Mouse (Mus musculus) hindbrain, postnatal 0 days (tissue): ENCODE measurements at regions not wholly inside any gene's neighbourhood (a gene's known extent, or its start where the extent isn't known, plus 50 kb on each side); places are given as distances from the start of the nearest gene placed in this dataset.

Experiments
- ATAC-seq: fragments of 200-750 bp; cut with Nextera tagmentation; 2 replicates; pipeline ENCODE4 v1.8.0; 2017; ENCODE audit warnings: mild to moderate bottlenecking, moderate TSS enrichment, moderate library complexity
- DNase-seq: peaks from one replicate; pipeline ENCODE4 v3.0.0-alpha.2; 2015; ENCODE audit warnings: low spot score
- H3K27ac ChIP-seq: fragments of 300-500 bp; sonication (generic); 2 replicates; pipeline ENCODE4 v1.5.1; 2014; ENCODE audit warnings: mild to moderate bottlenecking
- H3K27me3 ChIP-seq: fragments of 300-500 bp; sonication (generic); 2 replicates; pipeline ENCODE4 v1.6.1; 2014; ENCODE audit warnings: low read length, mixed read lengths; ENCODE audit not compliant: insufficient read depth
- H3K36me3 ChIP-seq: fragments of 300-500 bp; sonication (generic); 2 replicates; pipeline ENCODE4 v1.6.1; 2014; ENCODE audit warnings: low read length, mixed read lengths; ENCODE audit not compliant: insufficient read depth
- H3K4me1 ChIP-seq: fragments of 300-500 bp; sonication (generic); 2 replicates; pipeline ENCODE4 v1.6.1; 2014; ENCODE audit warnings: antibody characterized with exemption, low read length, mixed read lengths; ENCODE audit not compliant: insufficient read depth
- H3K4me2 ChIP-seq: fragments of 300-500 bp; sonication (generic); 2 replicates; pipeline ENCODE4 v1.6.1; 2014; ENCODE audit warnings: low read depth, mild to moderate bottlenecking, low read length, moderate library complexity, mixed read lengths
- H3K4me3 ChIP-seq: fragments of 300-500 bp; sonication (generic); 2 replicates; pipeline ENCODE4 v1.5.1; 2014; ENCODE audit warnings: low read length
- H3K9ac ChIP-seq: fragments of 300-500 bp; sonication (generic); replicated peaks from 2 replicates; pipeline ENCODE4 v1.6.1; 2014; ENCODE audit warnings: mild to moderate bottlenecking, low read length, moderate library complexity, mixed read lengths
- H3K9me3 ChIP-seq: fragments of 300-500 bp; sonication (generic); 2 replicates; pipeline ENCODE4 v1.6.1; 2016; ENCODE audit warnings: low read length, mixed read lengths
- CTCF ChIP-seq: IDR thresholded peaks from 2 replicates; pipeline ENCODE4 v1.5.1; 2016; ENCODE audit warnings: antibody characterized with exemption, control low read depth, low read depth
- WGBS: fragments of 180-500 bp; shearing (Covaris S2); extraction: QIAGEN DNeasy Blood & Tissue Kit; methylation state at CpG from one replicate; pipeline ENCODE4 v1.1.7; 2014; 5-methylcytosine and 5-hydroxymethylcytosine counted together

DNA sequence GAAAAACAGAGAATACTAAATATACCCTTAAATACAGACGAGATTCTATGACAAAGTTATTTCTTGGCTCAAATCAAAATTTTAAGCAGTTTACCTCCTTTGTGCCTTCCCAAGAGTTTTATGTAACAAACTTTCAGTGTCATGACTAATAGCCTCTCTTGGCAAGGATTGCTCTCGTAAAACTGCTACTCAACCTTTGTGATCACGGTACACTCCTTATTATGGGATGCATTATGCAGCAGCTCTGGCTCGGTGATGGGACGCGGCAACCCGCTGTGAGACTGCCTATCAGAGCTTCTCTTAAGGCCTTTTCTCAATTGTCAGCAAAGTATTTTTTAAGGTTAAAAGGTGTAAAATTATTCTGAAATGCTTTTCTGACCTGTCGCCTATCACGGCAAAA, 59.8 kb upstream of the Spaca7 start:
- Histone ChIP-seq H3K4me2 (no peak overlapping the region), H3K4me3 (no peak overlapping the region), H3K9me3 (no peaks in the 10 kb centered on the region), H3K4me1 (no peaks in the 10 kb centered on the region), H3K27ac (no peak overlapping the region), H3K27me3 (no peaks in the 10 kb centered on the region), H3K9ac (no peak overlapping the region), H3K36me3 (no peaks in the 10 kb centered on the region)
- DNase-seq, result no peak
- no peak for TF ChIP-seq CTCF
- no peak for ATAC-seq
- 54% methylated on average over 9 of the region's 9 CpGs for WGBS

DNA sequence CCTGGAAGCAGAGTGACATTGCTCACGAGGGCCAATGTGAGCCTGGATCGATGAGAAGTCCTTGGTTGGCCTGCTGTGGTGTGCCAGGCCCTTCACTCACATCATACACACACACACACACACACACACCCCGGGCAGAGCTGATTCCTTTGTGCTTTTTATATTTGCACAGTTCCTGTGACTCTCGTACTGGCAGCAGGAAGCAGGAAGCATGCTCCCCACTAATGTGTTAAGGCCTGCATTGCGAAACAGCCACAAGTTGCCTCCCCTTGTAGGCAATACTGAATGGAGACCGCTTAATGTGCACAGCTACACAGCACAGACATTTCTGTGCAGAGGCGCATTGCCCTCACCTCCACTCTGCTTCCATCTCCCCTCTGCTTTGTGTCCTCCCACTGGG, 58.7 kb upstream of the Spaca7 start:
- no peak overlapping the region for H3K27ac ChIP-seq
- no peak overlapping the region for H3K9ac ChIP-seq
- TF ChIP-seq CTCF, result no peak
- no peak for DNase-seq
- H3K36me3 ChIP-seq, result no peaks in the 10 kb centered on the region
- H3K9me3 ChIP-seq, result no peaks in the 10 kb centered on the region
- no peaks in the 10 kb centered on the region for H3K4me1 ChIP-seq
- 68% methylated on average over 7 of the region's 7 CpGs for WGBS
- no peak overlapping the region for H3K4me3 ChIP-seq
- H3K4me2 ChIP-seq, result no peak overlapping the region
- ATAC-seq, result no peak
- no peaks in the 10 kb centered on the region for H3K27me3 ChIP-seq

DNA sequence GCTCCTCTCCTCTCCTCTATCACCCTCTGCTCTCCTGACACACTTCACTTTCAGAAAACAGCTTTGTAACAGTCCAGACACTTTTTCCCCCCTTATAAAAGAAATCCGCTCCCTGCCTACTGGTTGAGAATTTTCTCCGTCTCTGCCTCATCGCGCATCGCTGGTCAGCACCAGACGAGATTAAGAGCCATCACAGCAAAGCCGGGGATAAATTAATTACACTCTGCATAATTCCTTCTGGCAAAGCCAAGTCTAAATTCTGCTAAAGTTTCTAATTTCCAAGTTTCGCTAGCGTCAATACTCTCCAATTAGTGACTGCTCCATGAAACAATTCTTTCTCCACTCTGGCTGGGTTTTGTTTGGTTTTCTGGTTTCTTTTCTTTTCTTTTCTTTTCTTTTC, 51.2 kb upstream of the Spaca7 start:
- WGBS, result 18% methylated on average over 9 of the region's 9 CpGs
- Histone ChIP-seq H3K4me1 (0 out of 2 replicates have a peak, but pooled peaks cover 3% of the 10 kb centered on the region), H3K4me2 (no peak overlapping the region), H3K9ac (no peak overlapping the region), H3K4me3 (no peak overlapping the region), H3K27me3 (no peaks in the 10 kb centered on the region), H3K9me3 (no peaks in the 10 kb centered on the region), H3K27ac (no peak overlapping the region), H3K36me3 (no peaks in the 10 kb centered on the region)
- DNase-seq, result no peak
- no peak for TF ChIP-seq CTCF
- ATAC-seq, result no peak
